Mouse (Mus musculus): ENCODE data around the gene Clip4. TPM values are rescaled to one million over a fixed set of nuclear protein-coding genes. Genes with fewer than 3 reads are reported as not detected.
"Not testable (repeated sequence)": the region's sequence is repeated elsewhere in the genome, so short reads cannot be mapped to it uniquely, and the experiment has no call there.

The Clip4 gene
- 6.2 and 6.9 TPM in 2 replicates for polyA plus RNA-seq (2015; fragmentation: Nextera tagmentation; extraction: Ambion mirVana)

- H3K27ac ChIP-seq; H3K9me3 ChIP-seq (replicated peaks; ENCODE audit: low read length); H3K36me3 ChIP-seq (ENCODE audit: insufficient read depth, low read length); H3K9ac ChIP-seq (ENCODE audit: low read depth, low read length); DNase-seq (ENCODE audit: low spot score); H3K27me3 ChIP-seq (ENCODE audit: insufficient read depth, low read length); H3K4me3 ChIP-seq (replicated peaks; ENCODE audit: low read depth, low read length); H3K4me1 ChIP-seq (replicated peaks; ENCODE audit: insufficient read depth, low read length); ATAC-seq (replicated peaks; ENCODE audit: low FRiP score, low read depth); H3K4me2 ChIP-seq (ENCODE audit: low read length): not testable (repeated sequence)
- 81% methylated on average over 1 of the region's 1 CpGs for WGBS
Measured at GRCm38 (mm10) chr17:71768173-71768572, at the start of gene Clip4. TSS of gene Clip4 (plus strand) at chr17:71768473.

DNA sequence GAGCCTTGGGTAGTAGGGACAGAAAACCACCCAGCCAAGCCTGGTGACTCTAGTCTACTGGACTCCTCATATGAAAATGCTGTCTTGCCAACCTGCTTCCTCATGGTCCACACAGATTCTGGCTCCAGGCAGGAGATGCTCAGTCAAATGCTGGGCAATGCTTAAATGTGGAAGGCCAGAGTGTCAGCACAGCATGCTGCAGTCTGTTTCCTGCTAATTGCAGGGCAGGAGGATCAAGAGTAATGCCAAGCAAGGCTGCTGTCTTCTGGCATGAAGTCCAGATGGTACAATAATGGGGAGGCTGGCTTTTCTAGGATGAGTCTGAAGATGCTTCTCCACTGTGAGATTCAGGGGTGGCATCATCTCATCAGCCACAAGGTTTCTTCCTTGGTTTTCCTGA lies 47.8 kb upstream of the Clip4 start:
- Histone ChIP-seq H3K4me1 (replicated peaks; ENCODE audit: insufficient read depth, low read length) (no peaks in the 10 kb centered on the region), H3K27ac (no peak overlapping the region), H3K9me3 (replicated peaks; ENCODE audit: low read length) (no peaks in the 10 kb centered on the region), H3K27me3 (ENCODE audit: insufficient read depth, low read length) (no peaks in the 10 kb centered on the region), H3K9ac (ENCODE audit: low read depth, low read length) (no peak overlapping the region), H3K36me3 (ENCODE audit: insufficient read depth, low read length) (no peaks in the 10 kb centered on the region), H3K4me3 (replicated peaks; ENCODE audit: low read depth, low read length) (no peak overlapping the region), H3K4me2 (ENCODE audit: low read length) (no peak overlapping the region)
- DNase-seq (ENCODE audit: low spot score) (no peak), ATAC-seq (replicated peaks; ENCODE audit: low FRiP score, low read depth) (no peak)
- no peak for TF ChIP-seq CTCF (IDR thresholded peaks at IDR 0.05; ENCODE audit: low read depth)

DNA sequence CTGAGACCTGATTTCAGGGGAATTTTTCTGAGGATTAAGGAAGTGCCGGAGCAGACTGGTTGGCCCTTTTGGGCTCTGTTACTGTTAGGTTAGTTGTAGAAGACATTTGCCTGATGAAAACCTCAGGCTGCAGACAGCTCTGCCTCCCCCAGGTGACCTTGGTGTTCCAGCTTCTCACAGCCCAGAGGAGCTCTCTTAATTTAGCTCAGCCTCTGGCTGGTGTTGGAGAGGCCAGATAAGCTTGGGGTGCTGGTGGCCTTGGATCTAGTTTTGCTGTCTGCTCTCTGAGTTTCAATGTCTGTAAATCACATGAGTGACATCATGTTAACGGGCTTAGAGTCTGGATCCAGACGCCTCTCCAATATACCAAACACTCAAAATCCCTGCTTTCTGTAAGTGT lies 47.3 kb upstream of the Clip4 start:
- H3K9ac ChIP-seq (ENCODE audit: low read depth, low read length), result no peak overlapping the region
- H3K27ac ChIP-seq, result no peak overlapping the region
- ATAC-seq (replicated peaks; ENCODE audit: low FRiP score, low read depth) (no peak), DNase-seq (ENCODE audit: low spot score) (no peak)
- no peaks in the 10 kb centered on the region for H3K27me3 ChIP-seq (ENCODE audit: insufficient read depth, low read length)
- no peak for TF ChIP-seq CTCF (IDR thresholded peaks at IDR 0.05; ENCODE audit: low read depth)
- H3K36me3 ChIP-seq (ENCODE audit: insufficient read depth, low read length), result no peaks in the 10 kb centered on the region
- no peak overlapping the region for H3K4me2 ChIP-seq (ENCODE audit: low read length)
- H3K4me3 ChIP-seq (replicated peaks; ENCODE audit: low read depth, low read length), result no peak overlapping the region
- H3K9me3 ChIP-seq (replicated peaks; ENCODE audit: low read length), result no peaks in the 10 kb centered on the region
- H3K4me1 ChIP-seq (replicated peaks; ENCODE audit: insufficient read depth, low read length), result no peaks in the 10 kb centered on the region
- WGBS, result 46% methylated on average over 3 of the region's 3 CpGs

DNA sequence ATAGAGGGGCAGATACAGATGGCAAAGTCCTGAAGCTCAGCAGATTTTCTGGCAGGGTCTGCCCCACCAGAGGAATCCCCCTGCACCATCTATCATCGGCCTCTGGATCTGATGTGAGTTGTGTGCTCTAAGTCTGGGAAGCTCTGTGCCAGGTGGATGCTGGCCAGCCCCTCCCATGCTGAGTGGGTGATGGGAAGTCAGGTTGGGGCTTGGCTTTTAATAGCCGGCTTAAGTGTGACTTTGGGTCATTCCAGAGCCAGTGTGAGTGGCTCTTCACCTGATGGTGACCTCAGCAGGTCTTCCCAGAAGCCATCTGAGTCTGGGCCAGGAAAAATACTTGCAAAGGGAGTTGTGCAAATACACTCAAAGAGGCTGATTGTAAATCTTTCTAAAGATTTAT lies 37.6 kb upstream of the Clip4 start:
- no peak overlapping the region for H3K4me2 ChIP-seq (ENCODE audit: low read length)
- H3K27ac ChIP-seq, result no peak overlapping the region
- no peaks in the 10 kb centered on the region for H3K9me3 ChIP-seq (replicated peaks; ENCODE audit: low read length)
- H3K36me3 ChIP-seq (ENCODE audit: insufficient read depth, low read length), result no peaks in the 10 kb centered on the region
- H3K9ac ChIP-seq (ENCODE audit: low read depth, low read length), result no peak overlapping the region
- H3K4me3 ChIP-seq (replicated peaks; ENCODE audit: low read depth, low read length), result no peak overlapping the region
- 0 out of 2 replicates have a peak, but pooled peaks have one; percentile 23 for ATAC-seq (replicated peaks; ENCODE audit: low FRiP score, low read depth)
- peak; percentile 67 for DNase-seq (ENCODE audit: low spot score)
- no peaks in the 10 kb centered on the region for H3K27me3 ChIP-seq (ENCODE audit: insufficient read depth, low read length)
- no peaks in the 10 kb centered on the region for H3K4me1 ChIP-seq (replicated peaks; ENCODE audit: insufficient read depth, low read length)
- TF ChIP-seq CTCF (IDR thresholded peaks at IDR 0.05; ENCODE audit: low read depth), result no peak
- 32% methylated on average over 2 of the region's 2 CpGs for WGBS

DNA sequence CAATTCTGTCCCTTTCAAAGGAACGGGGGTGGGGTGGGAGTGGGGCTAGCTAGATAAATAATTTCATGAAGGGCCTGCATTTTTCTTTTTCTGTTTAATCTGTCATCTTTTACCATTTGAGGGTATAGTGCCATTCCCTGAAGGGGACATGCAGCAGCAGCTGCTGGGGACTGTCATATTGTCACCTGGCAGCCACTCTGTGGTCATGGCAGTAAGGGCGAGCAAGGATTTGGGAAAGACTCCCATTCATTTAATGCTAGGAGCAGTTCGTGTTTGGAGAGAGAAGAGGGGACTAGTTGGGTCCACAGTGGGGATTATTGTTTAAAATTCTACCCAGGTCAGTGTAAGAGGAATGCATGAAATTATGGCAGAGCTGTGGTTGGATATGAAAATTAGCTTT lies 31.8 kb upstream of the Clip4 start:
- Histone ChIP-seq H3K27me3 (ENCODE audit: insufficient read depth, low read length) (no peaks in the 10 kb centered on the region), H3K4me2 (ENCODE audit: low read length) (no peak overlapping the region), H3K4me3 (replicated peaks; ENCODE audit: low read depth, low read length) (no peak overlapping the region), H3K9ac (ENCODE audit: low read depth, low read length) (no peak overlapping the region), H3K4me1 (replicated peaks; ENCODE audit: insufficient read depth, low read length) (no peaks in the 10 kb centered on the region), H3K36me3 (ENCODE audit: insufficient read depth, low read length) (no peaks in the 10 kb centered on the region), H3K9me3 (replicated peaks; ENCODE audit: low read length) (no peaks in the 10 kb centered on the region), H3K27ac (no peak overlapping the region)
- DNase-seq (ENCODE audit: low spot score) (no peak), ATAC-seq (replicated peaks; ENCODE audit: low FRiP score, low read depth) (no peak)
- WGBS, result 74% methylated on average over 3 of the region's 3 CpGs
- no peak for TF ChIP-seq CTCF (IDR thresholded peaks at IDR 0.05; ENCODE audit: low read depth)

GRCm38 (mm10) chr17:71742156-71742555 lies 26.1 kb upstream of the Clip4 start:
- Histone ChIP-seq H3K4me2 (ENCODE audit: low read length) (no peak overlapping the region), H3K4me1 (replicated peaks; ENCODE audit: insufficient read depth, low read length) (no peaks in the 10 kb centered on the region)
- DNase-seq (ENCODE audit: low spot score), result no peak

GRCm38 (mm10) chr17:71742935-71743334 lies 25.3 kb upstream of the Clip4 start:
- Histone ChIP-seq H3K27ac (no peak overlapping the region), H3K27me3 (ENCODE audit: insufficient read depth, low read length) (no peaks in the 10 kb centered on the region), H3K4me2 (ENCODE audit: low read length) (no peak overlapping the region), H3K36me3 (ENCODE audit: insufficient read depth, low read length) (no peaks in the 10 kb centered on the region), H3K4me3 (replicated peaks; ENCODE audit: low read depth, low read length) (no peak overlapping the region), H3K4me1 (replicated peaks; ENCODE audit: insufficient read depth, low read length) (no peaks in the 10 kb centered on the region), H3K9ac (ENCODE audit: low read depth, low read length) (no peak overlapping the region), H3K9me3 (replicated peaks; ENCODE audit: low read length) (no peaks in the 10 kb centered on the region)
- peak; percentile 40 for DNase-seq (ENCODE audit: low spot score)
- no peak for TF ChIP-seq CTCF (IDR thresholded peaks at IDR 0.05; ENCODE audit: low read depth)
- 21% methylated on average over 5 of the region's 5 CpGs for WGBS
- no peak for ATAC-seq (replicated peaks; ENCODE audit: low FRiP score, low read depth)

More at GRCm38 (mm10) chr17:71742156-71742555, 26.1 kb upstream of the Clip4 start:
- no peaks in the 10 kb centered on the region for H3K36me3 ChIP-seq (ENCODE audit: insufficient read depth, low read length)
- TF ChIP-seq CTCF (IDR thresholded peaks at IDR 0.05; ENCODE audit: low read depth), result no peak
- no peaks in the 10 kb centered on the region for H3K27me3 ChIP-seq (ENCODE audit: insufficient read depth, low read length)
- no peaks in the 10 kb centered on the region for H3K9me3 ChIP-seq (replicated peaks; ENCODE audit: low read length)
- H3K4me3 ChIP-seq (replicated peaks; ENCODE audit: low read depth, low read length), result no peak overlapping the region
- no peak for ATAC-seq (replicated peaks; ENCODE audit: low FRiP score, low read depth)
- WGBS, result 81% methylated on average over 3 of the region's 3 CpGs
- H3K27ac ChIP-seq, result no peak overlapping the region
- no peak overlapping the region for H3K9ac ChIP-seq (ENCODE audit: low read depth, low read length)

Data from kidney, postnatal 0 days (tissue).